Mouse (Mus musculus): Measurements from ENCODE around the gene Mrpl37.

The Mrpl37 gene

GRCm38 (mm10) chr4:107067151-107067840, 628 bp upstream of the Mrpl37 start:
- no peak for DNase-seq (ENCODE audit: extremely low spot score, low spot score)

- DNase-seq (ENCODE audit: extremely low spot score, low spot score), result no peak
These were observed 2.1 kb downstream of the Mrpl37 start for GRCm38 (mm10) chr4:107064394-107065098.

- DNase-seq (ENCODE audit: extremely low spot score, low spot score), result no peak
These were observed 3.5 kb downstream of the Mrpl37 start for GRCm38 (mm10) chr4:107063214-107063613.

- DNase-seq (ENCODE audit: extremely low spot score, low spot score), result no peak
These were observed 5.1 kb downstream of the Mrpl37 start for GRCm38 (mm10) chr4:107061560-107061959.

DNA sequence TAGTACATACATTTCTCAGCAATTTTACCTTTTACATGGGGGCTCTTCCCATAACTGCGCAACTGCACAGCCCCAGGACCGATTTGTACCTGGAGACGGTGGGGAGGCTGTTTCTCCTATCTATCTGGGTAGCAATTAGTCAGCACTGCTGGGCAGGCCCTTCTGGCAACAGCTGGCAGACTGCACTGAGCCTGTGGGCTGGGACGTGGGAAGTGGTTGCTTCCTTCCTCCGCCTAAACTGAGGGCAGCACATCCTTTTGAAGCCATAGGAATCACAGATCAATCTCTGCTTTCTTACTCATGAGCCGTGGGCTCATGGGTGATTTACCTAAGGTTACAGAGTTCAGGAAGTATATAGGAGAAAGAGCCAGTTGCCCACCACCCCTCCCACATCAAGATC, 7.9 kb downstream of the Mrpl37 start:
- no peak for DNase-seq (ENCODE audit: extremely low spot score, low spot score)

DNA sequence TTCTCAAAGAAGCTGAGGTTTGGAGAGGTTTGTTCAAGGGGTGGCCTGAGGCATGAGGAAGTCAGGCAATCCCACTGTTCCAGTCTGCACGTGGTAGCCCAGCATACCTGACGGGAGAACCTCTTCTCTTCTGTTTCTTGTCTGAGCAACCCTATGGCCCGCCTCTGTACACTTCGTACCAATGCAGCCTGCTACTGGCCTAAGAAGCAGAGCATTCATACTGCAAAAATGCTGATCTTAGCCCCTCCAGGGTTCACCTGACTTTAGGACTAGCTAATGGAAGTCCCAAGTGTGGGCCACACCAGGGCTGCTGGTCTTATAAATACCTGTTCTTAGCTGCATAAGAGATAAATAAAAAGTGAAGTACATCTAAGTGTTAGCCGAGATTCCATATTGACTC, 8.3 kb downstream of the Mrpl37 start:
- no peak for DNase-seq (ENCODE audit: extremely low spot score, low spot score)

DNA sequence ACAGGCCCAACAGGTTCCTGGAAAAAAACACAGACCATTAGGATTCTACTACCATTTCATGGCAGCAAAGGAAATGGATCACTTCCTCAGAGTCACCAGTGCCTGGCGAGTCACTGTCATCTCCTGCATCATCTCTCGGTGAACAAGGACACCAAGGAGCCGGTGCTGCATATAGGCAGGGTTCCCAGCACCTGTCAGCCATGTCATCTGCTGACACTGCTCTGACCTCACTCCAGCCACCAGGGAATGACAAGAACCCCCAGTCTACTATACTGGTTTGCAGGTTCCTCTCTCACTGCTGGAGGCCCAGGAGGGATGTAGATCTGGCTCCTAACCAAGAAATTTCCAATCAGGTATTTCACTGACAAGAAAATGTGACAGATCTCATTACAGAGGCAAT, 10.6 kb downstream of the Mrpl37 start:
- DNase-seq (ENCODE audit: extremely low spot score, low spot score), result no peak

DNA sequence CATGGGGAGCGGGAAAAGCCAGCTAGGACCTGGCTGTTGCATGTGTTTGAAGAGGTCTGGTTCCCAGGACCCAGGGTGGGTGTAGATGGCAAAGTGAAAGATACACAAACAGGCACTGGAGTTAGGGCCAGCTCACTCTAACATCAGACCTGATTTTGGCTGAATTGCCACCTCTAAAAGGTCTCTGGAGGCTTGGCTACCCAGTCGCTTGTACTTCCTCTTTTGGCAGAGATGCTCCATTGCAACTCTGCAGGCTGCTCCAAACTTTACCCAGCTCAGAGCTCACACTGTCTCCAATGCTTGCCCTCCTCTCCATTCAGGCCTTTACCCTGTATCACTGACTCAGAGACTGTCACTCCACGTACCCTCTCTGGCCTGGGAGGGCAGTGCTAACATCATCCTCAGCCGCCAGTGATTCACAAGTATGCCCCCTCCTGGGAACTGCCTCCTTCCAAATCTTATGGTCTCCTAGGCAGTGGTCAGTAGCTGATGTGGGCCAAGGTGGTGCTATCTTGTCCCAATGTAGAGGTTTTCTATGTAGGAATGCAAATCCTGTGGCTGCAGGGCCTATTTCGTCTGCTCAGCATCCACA, 13.6 kb downstream of the Mrpl37 start:
- no peak for DNase-seq (ENCODE audit: extremely low spot score, low spot score)

DNA sequence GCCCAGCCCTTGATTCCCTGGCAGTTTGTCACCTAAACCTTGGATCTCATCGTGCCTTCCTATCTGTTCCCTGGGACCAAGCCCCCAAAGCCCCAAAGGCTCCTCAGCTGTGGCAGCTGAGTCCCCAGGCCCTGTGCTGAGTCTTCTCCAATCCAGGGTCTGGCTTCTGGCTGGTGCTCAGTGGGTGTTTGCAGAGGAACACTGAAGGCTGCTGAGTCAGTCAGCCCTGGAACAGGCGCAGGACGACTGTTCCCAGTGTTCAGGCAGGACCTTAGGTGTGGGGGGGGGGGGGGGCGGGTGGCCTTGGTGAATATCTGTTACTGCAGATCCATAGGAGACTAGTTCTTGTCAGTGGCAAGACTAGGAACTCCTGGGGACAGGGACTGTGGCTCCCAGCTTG, 14.8 kb downstream of the Mrpl37 start:
- DNase-seq (ENCODE audit: extremely low spot score, low spot score), result no peak

- no peak for DNase-seq (ENCODE audit: extremely low spot score, low spot score)
These were observed 18.0 kb downstream of the Mrpl37 start for GRCm38 (mm10) chr4:107048568-107049162.

- no peak for DNase-seq (ENCODE audit: extremely low spot score, low spot score)
These were observed 18.9 kb downstream of the Mrpl37 start for GRCm38 (mm10) chr4:107047806-107048205.

GRCm38 (mm10) chr4:107045188-107045587, 21.5 kb downstream of the Mrpl37 start:
- DNase-seq (ENCODE audit: extremely low spot score, low spot score), result no peak

DNA sequence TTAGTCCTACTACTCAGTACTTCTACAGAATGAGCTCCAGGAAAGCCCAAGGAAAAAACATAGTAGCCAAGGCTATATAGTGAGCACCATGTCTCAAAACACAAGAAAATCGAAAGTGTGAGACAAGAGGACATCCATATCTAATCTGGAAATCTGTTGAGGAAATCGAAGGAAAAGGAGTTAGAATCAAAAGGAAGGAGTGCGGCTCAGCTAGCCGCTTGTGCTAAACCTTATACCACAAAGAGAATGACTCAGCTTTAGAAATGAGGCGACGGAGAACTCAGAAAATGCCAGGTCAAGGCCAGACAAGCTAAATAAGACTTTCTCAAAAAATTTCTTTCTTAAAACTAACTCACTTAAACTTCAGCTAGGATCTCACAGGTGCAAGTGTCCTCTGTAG, 24.4 kb downstream of the Mrpl37 start:
- DNase-seq (ENCODE audit: extremely low spot score, low spot score), result no peak

GRCm38 (mm10) chr4:107039270-107039669, 27.4 kb downstream of the Mrpl37 start:
- DNase-seq (ENCODE audit: extremely low spot score, low spot score), result no peak

- DNase-seq (ENCODE audit: extremely low spot score, low spot score), result no peak
These were observed 28.4 kb downstream of the Mrpl37 start for GRCm38 (mm10) chr4:107038303-107038702.

DNA sequence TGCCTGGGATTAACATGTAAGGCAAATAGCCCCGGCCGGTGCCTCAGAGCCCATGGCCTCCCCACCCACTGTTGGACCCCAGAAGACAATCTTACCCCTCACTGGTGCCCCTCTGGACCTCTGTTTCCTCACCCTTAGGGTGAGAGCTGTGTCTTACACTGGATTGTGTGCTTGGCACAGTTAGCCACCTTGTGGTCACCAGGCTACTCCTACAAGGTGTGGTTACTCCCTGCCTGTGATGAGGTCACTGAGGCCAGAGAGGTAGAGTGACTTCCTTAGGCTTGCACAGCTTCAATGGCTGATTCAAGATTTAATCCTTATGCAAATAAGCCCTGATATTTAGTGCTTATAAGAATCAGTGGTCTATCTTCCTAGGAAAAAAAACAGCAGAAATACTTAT, 29.7 kb downstream of the Mrpl37 start:
- DNase-seq (ENCODE audit: extremely low spot score, low spot score), result no peak

GRCm38 (mm10) chr4:107035689-107036088, 31.0 kb downstream of the Mrpl37 start:
- no peak for DNase-seq (ENCODE audit: extremely low spot score, low spot score)

- DNase-seq (ENCODE audit: extremely low spot score, low spot score), result no peak
These were observed 40.2 kb downstream of the Mrpl37 start for GRCm38 (mm10) chr4:107026451-107026850.

DNA sequence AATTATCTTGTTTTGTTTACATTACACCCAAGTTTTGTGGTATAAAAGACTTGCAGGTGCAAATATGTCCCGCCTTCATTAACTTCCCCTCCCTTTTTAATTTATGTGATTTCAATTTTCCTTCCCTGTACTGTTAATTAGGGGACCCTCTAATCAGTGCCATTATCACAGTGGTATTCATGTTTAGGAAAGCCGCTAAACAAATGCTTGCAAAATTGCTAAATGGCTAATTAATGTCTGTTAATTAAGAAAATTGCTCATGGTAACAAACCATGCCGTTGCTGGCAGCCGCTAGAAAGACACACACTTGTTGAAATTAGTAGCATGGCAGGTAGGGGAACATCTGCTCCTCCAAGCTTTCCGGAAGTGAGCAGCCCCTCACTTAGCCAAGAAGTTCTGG, 41.3 kb downstream of the Mrpl37 start:
- no peak for DNase-seq (ENCODE audit: extremely low spot score, low spot score)

DNA sequence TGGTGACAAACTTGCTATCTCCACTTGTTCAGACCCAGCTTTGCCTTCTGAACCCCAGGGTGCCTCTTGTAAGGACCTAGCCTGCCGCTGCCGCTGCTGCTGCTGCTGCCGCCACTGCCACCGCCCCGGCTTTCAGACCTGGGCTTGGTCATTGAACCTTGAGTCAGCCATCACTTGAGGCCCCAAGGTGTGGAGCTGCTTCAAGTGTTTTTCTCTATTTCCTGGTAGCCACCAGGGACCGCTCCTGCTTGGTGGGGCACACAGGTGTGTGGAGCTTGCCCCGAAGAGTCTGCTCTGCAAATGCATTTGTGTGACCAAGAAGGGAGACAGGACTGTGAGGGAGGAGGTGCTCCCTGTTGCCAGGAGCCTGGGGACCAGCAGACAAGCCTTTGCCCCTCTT, 41.8 kb downstream of the Mrpl37 start:
- DNase-seq (ENCODE audit: extremely low spot score, low spot score), result no peak

DNA sequence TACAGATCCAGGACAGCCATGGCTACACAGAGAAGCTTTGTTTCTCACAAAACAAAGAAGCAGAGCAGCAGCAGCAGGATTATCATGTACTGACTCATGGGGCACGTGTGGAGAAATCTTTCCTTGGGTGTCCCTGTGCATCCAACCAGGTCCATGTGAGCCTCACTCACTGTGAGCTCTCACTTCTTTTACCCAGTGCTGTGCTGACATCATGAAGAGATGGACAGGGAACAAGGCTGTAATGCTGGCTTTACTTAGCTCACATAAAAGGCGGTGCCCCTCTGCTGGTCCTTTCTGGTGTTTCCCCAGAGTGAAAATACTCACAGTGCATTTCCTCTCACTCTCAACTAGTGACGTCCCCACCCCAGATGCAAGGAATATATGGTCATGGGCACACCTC, 45.2 kb downstream of the Mrpl37 start:
- no peak for DNase-seq (ENCODE audit: extremely low spot score, low spot score)

- DNase-seq (ENCODE audit: extremely low spot score, low spot score), result no peak
These were observed 46.2 kb downstream of the Mrpl37 start for GRCm38 (mm10) chr4:107020287-107021000.
